Mouse (Mus musculus) stomach, embryonic 16.5 days (tissue): ENCODE results near the gene Rgs6. TPM values are rescaled to one million over a fixed set of nuclear protein-coding genes. Genes with fewer than 3 reads are reported as not detected.

Experiments
- ATAC-seq: fragments of 200-750 bp; cut with Nextera tagmentation; 2 replicates; pipeline ENCODE4 v1.8.0; 2017; ENCODE audit warnings: moderate number of reproducible peaks, moderate TSS enrichment; ENCODE audit not compliant: insufficient read depth, low FRiP score
- H3K27ac ChIP-seq: fragments of 300-500 bp; sonication (generic); 2 replicates; pipeline ENCODE4 v1.5.1; 2014; ENCODE audit warnings: low read length
- H3K27me3 ChIP-seq: fragments of 300-500 bp; sonication (generic); 2 replicates; pipeline ENCODE4 v1.6.1; 2014; ENCODE audit warnings: low read length, control low read depth, mixed read lengths; ENCODE audit not compliant: control insufficient read depth, insufficient read depth
- H3K36me3 ChIP-seq: fragments of 300-500 bp; sonication (generic); 2 replicates; pipeline ENCODE4 v1.6.1; 2014; ENCODE audit warnings: low read length; ENCODE audit not compliant: control insufficient read depth, insufficient read depth
- H3K4me1 ChIP-seq: fragments of 300-500 bp; sonication (generic); 2 replicates; pipeline ENCODE4 v1.6.1; 2014; ENCODE audit warnings: low read length, control low read depth, mixed read lengths; ENCODE audit not compliant: control insufficient read depth, insufficient read depth
- H3K4me2 ChIP-seq: fragments of 300-500 bp; sonication (generic); 2 replicates; pipeline ENCODE4 v1.6.1; 2014; ENCODE audit warnings: low read depth, low read length, mixed read lengths
- H3K4me3 ChIP-seq: fragments of 300-500 bp; sonication (generic); replicated peaks from 2 replicates; pipeline ENCODE4 v1.5.1; 2014; ENCODE audit warnings: mild to moderate bottlenecking, low read length
- H3K9ac ChIP-seq: fragments of 300-500 bp; sonication (generic); 2 replicates; pipeline ENCODE4 v1.6.1; 2014; ENCODE audit warnings: low read length
- H3K9me3 ChIP-seq: fragments of 300-500 bp; sonication (generic); replicated peaks from 2 replicates; pipeline ENCODE4 v1.6.1; 2016; ENCODE audit warnings: low read length, control low read depth; ENCODE audit not compliant: control insufficient read depth
- WGBS: fragments of 180-500 bp; shearing (Covaris S2); extraction: QIAGEN DNeasy Blood & Tissue Kit; methylation state at CpG from one replicate; pipeline ENCODE4 v1.1.7; 2014; 5-methylcytosine and 5-hydroxymethylcytosine counted together
- polyA plus RNA-seq: library from polyadenylated mRNA; unstranded; fragments of >200 nt; fragmentation: Nextera tagmentation; extraction: Ambion mirVana; gene quantifications from 2 replicates; pipeline ENCODE4 v1.2.1, GENCODE M21; 2015

The Rgs6 gene
- polyA plus RNA-seq, 1 experiment from 2014 or later: 1.5 TPM

- no peak for ATAC-seq
- Histone ChIP-seq H3K27me3 (no peaks in the 10 kb centered on the region), H3K27ac (no peak overlapping the region), H3K9me3 (no peaks in the 10 kb centered on the region), H3K4me1 (no peaks in the 10 kb centered on the region), H3K36me3 (no peaks in the 10 kb centered on the region), H3K4me3 (no peak overlapping the region), H3K4me2 (no peak overlapping the region), H3K9ac (no peak overlapping the region)
- 71% methylated on average over 4 of the region's 4 CpGs for WGBS
Observed at GRCm38 (mm10) chr12:83131405-83131804, 543.3 kb downstream of the Rgs6 start.

GRCm38 (mm10) chr12:83133827-83134226 lies 545.7 kb downstream of the Rgs6 start:
- ATAC-seq: no peak
- 40% methylated on average over 6 of the region's 6 CpGs for WGBS
- H3K4me3 ChIP-seq: no peak overlapping the region
- no peaks in the 10 kb centered on the region for H3K4me1 ChIP-seq
- H3K27me3 ChIP-seq: no peaks in the 10 kb centered on the region
- no peaks in the 10 kb centered on the region for H3K9me3 ChIP-seq
- no peak overlapping the region for H3K4me2 ChIP-seq
- no peak overlapping the region for H3K9ac ChIP-seq
- H3K36me3 ChIP-seq: no peaks in the 10 kb centered on the region
- no peak overlapping the region for H3K27ac ChIP-seq

- 79% methylated on average over 5 of the region's 5 CpGs for WGBS
- no peaks in the 10 kb centered on the region for H3K36me3 ChIP-seq
- no peak for ATAC-seq
Observed at GRCm38 (mm10) chr12:83136031-83136430, 547.9 kb downstream of the Rgs6 start.

GRCm38 (mm10) chr12:83136460-83136859 lies 548.4 kb downstream of the Rgs6 start:
- Histone ChIP-seq H3K9me3 (no peaks in the 10 kb centered on the region), H3K9ac (no peak overlapping the region), H3K27ac (no peak overlapping the region), H3K4me3 (no peak overlapping the region), H3K36me3 (no peaks in the 10 kb centered on the region), H3K4me1 (no peaks in the 10 kb centered on the region), H3K27me3 (no peaks in the 10 kb centered on the region), H3K4me2 (no peak overlapping the region)
- no peak for ATAC-seq
- 82% methylated on average over 2 of the region's 2 CpGs for WGBS

More at GRCm38 (mm10) chr12:83136031-83136430, 547.9 kb downstream of the Rgs6 start:
- Histone ChIP-seq H3K9ac (no peak overlapping the region), H3K4me3 (no peak overlapping the region), H3K27me3 (no peaks in the 10 kb centered on the region), H3K9me3 (no peaks in the 10 kb centered on the region), H3K27ac (no peak overlapping the region), H3K4me2 (no peak overlapping the region), H3K4me1 (no peaks in the 10 kb centered on the region)

- no peaks in the 10 kb centered on the region for H3K4me1 ChIP-seq
- ATAC-seq: no peak
- H3K36me3 ChIP-seq: no peaks in the 10 kb centered on the region
- H3K9me3 ChIP-seq: no peaks in the 10 kb centered on the region
- H3K9ac ChIP-seq: no peak overlapping the region
- 67% methylated on average over 3 of the region's 3 CpGs for WGBS
- H3K27me3 ChIP-seq: no peaks in the 10 kb centered on the region
- H3K27ac ChIP-seq: no peak overlapping the region
- no peak overlapping the region for H3K4me2 ChIP-seq
- no peak overlapping the region for H3K4me3 ChIP-seq
Observed at GRCm38 (mm10) chr12:83137001-83137400, 548.9 kb downstream of the Rgs6 start.

GRCm38 (mm10) chr12:83141164-83141563 lies 553.1 kb downstream of the Rgs6 start:
- H3K4me3 ChIP-seq: no peak overlapping the region
- H3K36me3 ChIP-seq: no peaks in the 10 kb centered on the region
- H3K9ac ChIP-seq: no peak overlapping the region
- H3K27me3 ChIP-seq: no peaks in the 10 kb centered on the region
- WGBS: 27% methylated on average over 2 of the region's 2 CpGs
- no peak overlapping the region for H3K4me2 ChIP-seq
- ATAC-seq: no peak; the same call in 1 of the 2 replicates
- no peaks in the 10 kb centered on the region for H3K4me1 ChIP-seq
- no peak overlapping the region for H3K27ac ChIP-seq
- H3K9me3 ChIP-seq: no peaks in the 10 kb centered on the region

- ATAC-seq: no peak
- H3K4me3 ChIP-seq: no peak overlapping the region
- 56% methylated on average over 2 of the region's 2 CpGs for WGBS
Observed at GRCm38 (mm10) chr12:83142507-83142906, 554.4 kb downstream of the Rgs6 start.

GRCm38 (mm10) chr12:83143071-83143470 lies 555.0 kb downstream of the Rgs6 start:
- Histone ChIP-seq H3K36me3 (no peaks in the 10 kb centered on the region), H3K4me2 (no peak overlapping the region), H3K4me3 (no peak overlapping the region), H3K9ac (no peak overlapping the region), H3K27me3 (no peaks in the 10 kb centered on the region), H3K4me1 (no peaks in the 10 kb centered on the region), H3K27ac (no peak overlapping the region), H3K9me3 (no peaks in the 10 kb centered on the region)
- 40% methylated on average over 3 of the region's 3 CpGs for WGBS
- ATAC-seq: no peak

More at GRCm38 (mm10) chr12:83142507-83142906, 554.4 kb downstream of the Rgs6 start:
- H3K4me2 ChIP-seq: no peak overlapping the region
- H3K9ac ChIP-seq: no peak overlapping the region
- H3K27me3 ChIP-seq: no peaks in the 10 kb centered on the region
- no peaks in the 10 kb centered on the region for H3K4me1 ChIP-seq
- no peaks in the 10 kb centered on the region for H3K9me3 ChIP-seq
- H3K36me3 ChIP-seq: no peaks in the 10 kb centered on the region
- no peak overlapping the region for H3K27ac ChIP-seq

- Histone ChIP-seq H3K4me2 (no peak overlapping the region), H3K9ac (no peak overlapping the region), H3K36me3 (no peaks in the 10 kb centered on the region), H3K4me1 (no peaks in the 10 kb centered on the region), H3K27ac (no peak overlapping the region), H3K4me3 (no peak overlapping the region), H3K27me3 (no peaks in the 10 kb centered on the region), H3K9me3 (no peaks in the 10 kb centered on the region)
- no peak for ATAC-seq
- WGBS: 81% methylated on average over 1 of the region's 1 CpGs
Observed at GRCm38 (mm10) chr12:83143574-83143973, 555.5 kb downstream of the Rgs6 start.

GRCm38 (mm10) chr12:83145074-83145473 lies 557.0 kb downstream of the Rgs6 start:
- Histone ChIP-seq H3K27ac (no peak overlapping the region), H3K9ac (no peak overlapping the region), H3K4me2 (no peak overlapping the region), H3K4me1 (no peaks in the 10 kb centered on the region), H3K27me3 (no peaks in the 10 kb centered on the region), H3K4me3 (no peak overlapping the region), H3K9me3 (no peaks in the 10 kb centered on the region), H3K36me3 (no peaks in the 10 kb centered on the region)
- 79% methylated on average over 3 of the region's 3 CpGs for WGBS
- ATAC-seq: no peak
